14 mouse cellular contexts compared by ENCODE assay signal in genomic region chr10:18742086-18742485, GRCm38 (mm10). TPM values are rescaled to one million over a fixed set of nuclear protein-coding genes. Genes with fewer than 3 reads are reported as not detected.
DNase-seq lines count a peak whose midpoint lies in the region; ATAC-seq and TF ChIP-seq lines count a peak whose summit lies in the region.
"Had no signal": no experiment of that assay in that cellular context is flagged by ENCODE, and none has a peak within 500 bp of the region (broad histone marks: within the 10 kb centered on the region; RNA-seq: fewer than 3 reads in every experiment).

No protein-coding gene starts in this region.

- H3K4me1 ChIP-seq in forebrain, embryonic 12.5 days: peaks cover 17% of the 10 kb centered on the region
- peaks cover 14% of the 10 kb centered on the region for H3K4me1 ChIP-seq in forebrain, embryonic 10.5 days
- no peaks in the 10 kb centered on the region for H3K4me1 ChIP-seq in lung, embryonic 16.5 days (replicated peaks; ENCODE audit: control insufficient read depth, insufficient read depth, low read length)
- peaks cover 7% of the 10 kb centered on the region for H3K4me1 ChIP-seq in midbrain, embryonic 10.5 days
- H3K4me1 ChIP-seq in stomach, embryonic 16.5 days (ENCODE audit: control insufficient read depth, insufficient read depth, low read length): no peaks in the 10 kb centered on the region

- ATAC-seq in forebrain, embryonic 12.5 days (ENCODE audit: low FRiP score): no peak
- ATAC-seq in lung, embryonic 16.5 days (ENCODE audit: low read depth): no peak
- no peak for ATAC-seq in stomach, embryonic 16.5 days (ENCODE audit: insufficient read depth, low FRiP score)

- no peaks in the 10 kb centered on the region for H3K9me3 ChIP-seq in forebrain, embryonic 12.5 days
- no peaks in the 10 kb centered on the region for H3K9me3 ChIP-seq in forebrain, embryonic 10.5 days
- no peaks in the 10 kb centered on the region for H3K9me3 ChIP-seq in lung, embryonic 16.5 days (ENCODE audit: control insufficient read depth, low read length)
- H3K9me3 ChIP-seq in midbrain, embryonic 10.5 days (replicated peaks): no peaks in the 10 kb centered on the region
- no peaks in the 10 kb centered on the region for H3K9me3 ChIP-seq in stomach, embryonic 16.5 days (replicated peaks; ENCODE audit: control insufficient read depth, low read length)

- intact Hi-C loops in gastrocnemius, adult 2 months (cut with DNase I): no loop called here

- 0 out of 2 replicates have a peak, but pooled peaks cover 9% of the 10 kb centered on the region for H3K27me3 ChIP-seq in forebrain, embryonic 12.5 days
- H3K27me3 ChIP-seq in forebrain, embryonic 10.5 days (ENCODE audit: poor library complexity, severe bottlenecking): peaks cover 39% of the 10 kb centered on the region
- peaks cover 3% of the 10 kb centered on the region for H3K27me3 ChIP-seq in lung, embryonic 16.5 days (ENCODE audit: control insufficient read depth, insufficient read depth, low read depth, low read length)
- H3K27me3 ChIP-seq in midbrain, embryonic 10.5 days (ENCODE audit: low read depth, poor library complexity, severe bottlenecking): peaks cover 38% of the 10 kb centered on the region
- H3K27me3 ChIP-seq in stomach, embryonic 16.5 days (ENCODE audit: control insufficient read depth, insufficient read depth, low read length): peaks cover 4% of the 10 kb centered on the region

- H3K36me3 ChIP-seq in forebrain, embryonic 12.5 days (replicated peaks): no peaks in the 10 kb centered on the region
- H3K36me3 ChIP-seq in forebrain, embryonic 10.5 days (replicated peaks): no peaks in the 10 kb centered on the region
- H3K36me3 ChIP-seq in lung, embryonic 16.5 days (ENCODE audit: control insufficient read depth, insufficient read depth, low read length): no peaks in the 10 kb centered on the region
- no peaks in the 10 kb centered on the region for H3K36me3 ChIP-seq in midbrain, embryonic 10.5 days
- H3K36me3 ChIP-seq in stomach, embryonic 16.5 days (ENCODE audit: control insufficient read depth, insufficient read depth, low read length): no peaks in the 10 kb centered on the region

- no peak overlapping the region for H3K9ac ChIP-seq in forebrain, embryonic 12.5 days
- H3K9ac ChIP-seq in lung, embryonic 16.5 days (ENCODE audit: low read length): no peak overlapping the region
- H3K9ac ChIP-seq in stomach, embryonic 16.5 days (ENCODE audit: low read length): no peak overlapping the region

- peak overlapping the region; percentile 83 for H3K4me2 ChIP-seq in forebrain, embryonic 12.5 days
- peak overlapping the region; percentile 78 for H3K4me2 ChIP-seq in lung, embryonic 16.5 days (ENCODE audit: low read depth, low read length)
- peak overlapping the region; percentile 89 for H3K4me2 ChIP-seq in stomach, embryonic 16.5 days (ENCODE audit: low read depth, low read length)

- no peak for DNase-seq in forebrain, embryonic 10.5 days (ENCODE audit: extremely low spot score, low spot score)
- DNase-seq in lung, postnatal 4 days: no peak
- no peak for DNase-seq in midbrain, embryonic 10.5 days (ENCODE audit: low spot score)
- no peak for DNase-seq in gastrocnemius, adult 2 months
- no peak for DNase-seq in adrenal gland, postnatal 36 days
- DNase-seq: heart, adult 2 months; liver; right cerebral cortex, postnatal 25 days had no signal

- H3K4me3 ChIP-seq in forebrain, embryonic 12.5 days (replicated peaks): peak overlapping the region; percentile 63; the same call in 1 of the 2 replicates
- H3K4me3 ChIP-seq in forebrain, embryonic 10.5 days: no peak overlapping the region
- H3K4me3 ChIP-seq in lung, embryonic 16.5 days (ENCODE audit: low read length): peak overlapping the region; percentile 10; the same call in 1 of the 2 replicates
- H3K4me3 ChIP-seq in midbrain, embryonic 10.5 days: peak overlapping the region; percentile 14; the same call in 1 of the 2 replicates
- peak overlapping the region; percentile 60 for H3K4me3 ChIP-seq in stomach, embryonic 16.5 days (replicated peaks; ENCODE audit: low read length)
- H3K4me3 ChIP-seq in gastrocnemius, adult 2 months: no peak overlapping the region
- H3K4me3 ChIP-seq: erythroblast, embryonic 14.5 days; heart, adult 2 months had no signal

- WGBS in forebrain, embryonic 12.5 days: 68% methylated on average over 6 of the region's 6 CpGs
- WGBS in forebrain, embryonic 10.5 days: 88% methylated on average over 6 of the region's 6 CpGs
- 83% methylated on average over 6 of the region's 6 CpGs for WGBS in lung, embryonic 16.5 days
- 83% methylated on average over 6 of the region's 6 CpGs for WGBS in midbrain, embryonic 10.5 days
- 72% methylated on average over 6 of the region's 6 CpGs for WGBS in stomach, embryonic 16.5 days

- H3K27ac ChIP-seq in forebrain, embryonic 12.5 days: peak overlapping the region; percentile 46; the same call in 1 of the 2 replicates
- no peak overlapping the region for H3K27ac ChIP-seq in forebrain, embryonic 10.5 days
- no peak overlapping the region for H3K27ac ChIP-seq in lung, embryonic 16.5 days (ENCODE audit: low read length)
- H3K27ac ChIP-seq in midbrain, embryonic 10.5 days (replicated peaks): no peak overlapping the region
- no peak overlapping the region for H3K27ac ChIP-seq in stomach, embryonic 16.5 days (ENCODE audit: low read length)
- no peak overlapping the region for H3K27ac ChIP-seq in gastrocnemius, adult 2 months
- H3K27ac ChIP-seq: heart, adult 2 months had no signal

- TF ChIP-seq CTCF in gastrocnemius, adult 2 months (IDR thresholded peaks at IDR 0.05): no peak

RNA-seq across cellular contexts. Expression of gene Arfgef3, which starts 1.7 kb away (rescaled TPM):
- 2.1 and 2.2 TPM in 2 replicates for polyA plus RNA-seq in forebrain, embryonic 12.5 days (2016; fragmentation: Nextera tagmentation; extraction: Ambion mirVana)
- 0.41 and 0.62 TPM in 2 replicates for polyA plus RNA-seq in forebrain, embryonic 10.5 days (2016; fragmentation: Nextera tagmentation; extraction: Ambion mirVana)
- 2.5 and 2.7 TPM in 2 replicates for polyA plus RNA-seq in lung, embryonic 16.5 days (2015; fragmentation: Nextera tagmentation; extraction: Ambion mirVana)
- 0.49 and 0.88 TPM in 2 replicates for polyA plus RNA-seq in midbrain, embryonic 10.5 days (2016; fragmentation: Nextera tagmentation; extraction: Ambion mirVana)
- polyA plus RNA-seq in stomach, embryonic 16.5 days (2015; fragmentation: Nextera tagmentation; extraction: Ambion mirVana): 3.1 and 3.2 TPM in 2 replicates
- total RNA-seq in gastrocnemius, adult 2 months (2021): under 1 TPM; 0.10 to 0.39 TPM
- total RNA-seq in adrenal gland, postnatal 36 days (2021): 1 to 10 TPM; 3.8 to 5.8 TPM

RNA-seq across cellular contexts. Expression of gene Gm4922, which starts 44.5 kb away (rescaled TPM):
- 0.17 and 0.22 TPM in 2 replicates for polyA plus RNA-seq in forebrain, embryonic 12.5 days (2016; fragmentation: Nextera tagmentation; extraction: Ambion mirVana)
- not detected in 2 replicates for polyA plus RNA-seq in forebrain, embryonic 10.5 days (2016; fragmentation: Nextera tagmentation; extraction: Ambion mirVana)
- polyA plus RNA-seq in lung, embryonic 16.5 days (2015; fragmentation: Nextera tagmentation; extraction: Ambion mirVana): not detected in 2 replicates
- not detected in 2 replicates for polyA plus RNA-seq in midbrain, embryonic 10.5 days (2016; fragmentation: Nextera tagmentation; extraction: Ambion mirVana)
- polyA plus RNA-seq in stomach, embryonic 16.5 days (2015; fragmentation: Nextera tagmentation; extraction: Ambion mirVana): 0.13 TPM in 1 of 2 replicates, not detected in the other
- not detected for total RNA-seq in gastrocnemius, adult 2 months (2021)
- not detected for total RNA-seq in adrenal gland, postnatal 36 days (2021)
- total RNA-seq: heart, adult 2 months had no signal
- polyA plus RNA-seq: erythroblast, embryonic 14.5 days; large intestine, adult 2 months; thymus, postnatal 0 days had no signal

Comparison
In these comparisons a context has a peak if more than half of its experiments do, and no peak if none do; other contexts are left out.
1. H3K4me3 ChIP-seq: peak in forebrain, embryonic 12.5 days (single experiment), lung, embryonic 16.5 days (single experiment), midbrain, embryonic 10.5 days (single experiment) and stomach, embryonic 16.5 days (single experiment); none in forebrain, embryonic 10.5 days (single experiment) and gastrocnemius, adult 2 months (single experiment).
2. Peak in every context shown above with its lines, with median percentiles within 50 percentile points of each other: H3K4me2 ChIP-seq.